Mouse (Mus musculus): ENCODE measurements around the gene Olfr506. TPM values are rescaled to one million over a fixed set of nuclear protein-coding genes. Genes with fewer than 3 reads are reported as not detected.
"Not testable (repeated sequence)": the region's sequence is repeated elsewhere in the genome, so short reads cannot be mapped to it uniquely, and the experiment has no call there.

Gene Olfr506
- total RNA-seq (2021): not detected
- long read RNA-seq, experiment 1: 0 reads
- long read RNA-seq, experiment 2: 0 reads

GRCm38 (mm10) chr7:108610487-108610886 is at the start of gene Olfr506:
TSS of gene Olfr506 (plus strand) at chr7:108610787.
- DNase-seq: no peak
- intact Hi-C loops (cut with DNase I; ENCODE audit: low total_unique reads): no loop called here

DNA sequence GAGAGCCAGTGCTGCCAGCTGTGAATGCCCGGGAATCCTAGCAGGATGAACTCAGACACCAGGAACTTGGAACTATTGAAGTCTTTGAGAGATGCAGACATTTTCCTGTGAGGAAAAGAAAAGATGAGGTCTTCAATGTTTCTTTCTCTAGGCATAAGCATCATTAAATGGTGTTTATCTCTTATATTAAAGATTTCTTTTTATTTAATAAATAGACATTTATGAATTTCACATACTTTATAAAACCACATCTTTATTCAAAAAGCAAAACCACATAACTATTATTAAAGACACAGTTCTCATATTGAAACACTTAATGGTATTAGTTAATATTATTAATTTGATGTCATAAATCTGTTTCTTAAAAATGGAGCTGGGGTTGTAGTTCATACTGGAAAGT is 44.9 kb upstream of the Olfr506 start, which contains the start of gene Olfr504:
Gene Olfr504 (minus strand): TSS at position 101 of the 400 bp plus-strand sequence.
- intact Hi-C loops (cut with DNase I; ENCODE audit: low total_unique reads): no loop called here
- no peak for DNase-seq

GRCm38 (mm10) chr7:108589797-108590196 is 20.8 kb upstream of the Olfr506 start:
- intact Hi-C loops (cut with DNase I; ENCODE audit: low total_unique reads): no loop called here

DNA sequence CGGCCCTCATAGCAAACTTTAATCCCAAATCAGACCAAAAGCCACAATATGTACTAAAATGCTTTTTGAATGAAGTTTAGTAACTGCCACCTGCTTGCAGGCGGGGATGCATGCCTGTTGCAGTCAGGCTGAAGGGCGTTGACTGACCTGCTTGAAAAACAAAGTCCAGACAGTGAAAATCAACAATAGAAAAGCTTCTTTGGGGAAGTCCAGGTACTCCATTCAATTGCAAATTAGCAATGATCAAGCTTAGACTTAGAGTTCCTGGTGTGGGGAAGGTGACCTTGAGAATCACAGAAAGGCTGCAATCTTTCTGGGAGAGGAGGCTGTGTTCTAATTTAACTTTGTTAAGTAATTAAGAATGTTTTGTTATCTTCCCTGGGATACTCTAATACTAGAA is 8.7 kb upstream of the Olfr506 start:
- intact Hi-C loops (cut with DNase I; ENCODE audit: low total_unique reads); DNase-seq: not testable (repeated sequence)

More at GRCm38 (mm10) chr7:108589797-108590196, 20.8 kb upstream of the Olfr506 start:
- DNase-seq: no peak

- no peak for DNase-seq
- intact Hi-C loops (cut with DNase I; ENCODE audit: low total_unique reads): no loop called here
Measured at GRCm38 (mm10) chr7:108614110-108614509, 3.5 kb downstream of the Olfr506 start.

- DNase-seq; intact Hi-C loops (cut with DNase I; ENCODE audit: low total_unique reads): not testable (repeated sequence)
Measured at GRCm38 (mm10) chr7:108616781-108617180, 6.2 kb downstream of the Olfr506 start.

- DNase-seq: no peak
- intact Hi-C loops (cut with DNase I; ENCODE audit: low total_unique reads): no loop called here
Measured at GRCm38 (mm10) chr7:108621514-108621913, 10.9 kb downstream of the Olfr506 start, which contains the start of gene Olfr507. TSS of gene Olfr507 (plus strand) at chr7:108621814.

GRCm38 (mm10) chr7:108629694-108630093 is 19.1 kb downstream of the Olfr506 start, which contains the start of gene Olfr508:
TSS of gene Olfr508 (plus strand) at chr7:108629994.
- DNase-seq: no peak
- intact Hi-C loops (cut with DNase I; ENCODE audit: low total_unique reads): no loop called here

- intact Hi-C loops (cut with DNase I; ENCODE audit: low total_unique reads): no loop called here
- no peak for DNase-seq
Measured at GRCm38 (mm10) chr7:108651806-108652205, 41.2 kb downstream of the Olfr506 start, which contains the start of gene Olfr509. TSS of gene Olfr509 (minus strand) at chr7:108651906.

DNA sequence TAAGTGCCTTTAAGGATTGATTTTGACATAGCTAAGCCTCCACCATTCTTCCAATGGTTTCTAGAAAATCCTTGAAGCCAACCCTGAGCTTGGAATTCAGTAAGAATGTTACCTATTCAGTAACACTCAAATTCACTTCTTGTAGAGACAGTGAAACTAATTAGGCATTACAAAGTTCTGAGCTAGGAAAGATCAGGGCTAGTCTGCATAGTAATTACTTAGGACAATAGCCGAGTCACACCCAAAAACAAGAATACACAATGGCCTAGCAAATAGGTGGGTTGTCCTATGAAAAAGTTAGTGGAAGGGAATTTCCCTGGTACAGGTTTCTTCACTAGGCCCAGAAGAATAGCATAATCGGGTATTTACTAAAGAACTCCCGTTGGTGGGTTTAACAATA is 51.8 kb downstream of the Olfr506 start:
- no peak for DNase-seq
- intact Hi-C loops (cut with DNase I; ENCODE audit: low total_unique reads): no loop called here

Other genes starting within 250 kb of the Olfr506 start
- gene Olfr494, start 245.5 kb upstream of the Olfr506 start, total RNA-seq (2021): not detected
- not detected for gene Olfr495, start 217.6 kb upstream of the Olfr506 start, total RNA-seq (2021)
- not detected for gene Olfr497, start 190.4 kb upstream of the Olfr506 start, total RNA-seq (2021)
- gene Olfr498, start 145.5 kb upstream of the Olfr506 start, total RNA-seq (2021): not detected
- not detected for gene Olfr502, start 85.7 kb upstream of the Olfr506 start, total RNA-seq (2021)
- gene Olfr503, start 66.3 kb upstream of the Olfr506 start, total RNA-seq (2021): not detected
- gene Olfr504, start 45.0 kb upstream of the Olfr506 start, total RNA-seq (2021): not detected
- not detected for gene Olfr507, start 11.0 kb downstream of the Olfr506 start, total RNA-seq (2021)
- not detected for gene Olfr508, start 19.2 kb downstream of the Olfr506 start, total RNA-seq (2021)
- not detected for gene Olfr509, start 41.1 kb downstream of the Olfr506 start, total RNA-seq (2021)
- gene Olfr510, start 55.6 kb downstream of the Olfr506 start, total RNA-seq (2021): not detected
- not detected for gene Olfr512, start 102.5 kb downstream of the Olfr506 start, total RNA-seq (2021)
- not detected for gene Olfr513, start 140.2 kb downstream of the Olfr506 start, total RNA-seq (2021)
- not detected for gene Olfr514, start 215.2 kb downstream of the Olfr506 start, total RNA-seq (2021)
- gene Olfr516, start 239.7 kb downstream of the Olfr506 start, total RNA-seq (2021): not detected